Mouse (Mus musculus) frontal cortex, adult (tissue): ENCODE results near the gene Ddx11.
"Not testable (repeated sequence)": the region's sequence is repeated elsewhere in the genome, so short reads cannot be mapped to it uniquely, and the experiment has no call there.

Experiments
- ATAC-seq: cut with Nextera tagmentation; 2 replicates; pipeline ENCODE4 v1.9.2; 2017; ENCODE audit warnings: mild to moderate bottlenecking, moderate library complexity, mixed read lengths; ENCODE audit not compliant: low TSS enrichment

Ddx11 gene

GRCm38 (mm10) chr17:66112166-66112565 is 11.2 kb upstream of the Ddx11 start:
- ATAC-seq, result no peak

GRCm38 (mm10) chr17:66118991-66119390 is 4.3 kb upstream of the Ddx11 start:
- ATAC-seq, result no peak

- ATAC-seq, result no peak
Measured at GRCm38 (mm10) chr17:66120701-66121100, 2.6 kb upstream of the Ddx11 start.

- ATAC-seq, result no peak
Measured at GRCm38 (mm10) chr17:66123816-66124610, 693 bp downstream of the Ddx11 start.

GRCm38 (mm10) chr17:66125211-66125610 is 1.9 kb downstream of the Ddx11 start:
- ATAC-seq, result no peak

- no peak for ATAC-seq
Measured at GRCm38 (mm10) chr17:66130371-66130770, 7.1 kb downstream of the Ddx11 start.

GRCm38 (mm10) chr17:66131212-66131611 is 7.9 kb downstream of the Ddx11 start:
- ATAC-seq, result no peak

- ATAC-seq, result peak; percentile 88
Measured at GRCm38 (mm10) chr17:66152706-66153662, 29.7 kb downstream of the Ddx11 start.

GRCm38 (mm10) chr17:66153735-66154423 is 30.6 kb downstream of the Ddx11 start:
- not testable (repeated sequence) for ATAC-seq

- no peak for ATAC-seq
Measured at GRCm38 (mm10) chr17:66154876-66155275, 31.6 kb downstream of the Ddx11 start.

GRCm38 (mm10) chr17:66158271-66158670 is 35.0 kb downstream of the Ddx11 start:
- no peak for ATAC-seq

- ATAC-seq, result not testable (repeated sequence)
Measured at GRCm38 (mm10) chr17:66167141-66167540, 43.8 kb downstream of the Ddx11 start.

- not testable (repeated sequence) for ATAC-seq
Measured at GRCm38 (mm10) chr17:66170971-66171370, 47.7 kb downstream of the Ddx11 start.

GRCm38 (mm10) chr17:66190577-66190976 is 67.3 kb downstream of the Ddx11 start:
- ATAC-seq, result no peak

- ATAC-seq, result no peak
Measured at GRCm38 (mm10) chr17:66197041-66197440, 73.7 kb downstream of the Ddx11 start.
